Mouse (Mus musculus): ENCODE measurements at regions not wholly inside any gene's neighbourhood (a gene's known extent, or its start where the extent isn't known, plus 50 kb on each side); places are given as distances from the start of the nearest gene placed in this dataset.
A peak's percentile ranks its signal among the peaks of the same experiment; 100 is the strongest.
"Not testable (repeated sequence)": the region's sequence is repeated elsewhere in the genome, so short reads cannot be mapped to it uniquely, and the experiment has no call there.

DNA sequence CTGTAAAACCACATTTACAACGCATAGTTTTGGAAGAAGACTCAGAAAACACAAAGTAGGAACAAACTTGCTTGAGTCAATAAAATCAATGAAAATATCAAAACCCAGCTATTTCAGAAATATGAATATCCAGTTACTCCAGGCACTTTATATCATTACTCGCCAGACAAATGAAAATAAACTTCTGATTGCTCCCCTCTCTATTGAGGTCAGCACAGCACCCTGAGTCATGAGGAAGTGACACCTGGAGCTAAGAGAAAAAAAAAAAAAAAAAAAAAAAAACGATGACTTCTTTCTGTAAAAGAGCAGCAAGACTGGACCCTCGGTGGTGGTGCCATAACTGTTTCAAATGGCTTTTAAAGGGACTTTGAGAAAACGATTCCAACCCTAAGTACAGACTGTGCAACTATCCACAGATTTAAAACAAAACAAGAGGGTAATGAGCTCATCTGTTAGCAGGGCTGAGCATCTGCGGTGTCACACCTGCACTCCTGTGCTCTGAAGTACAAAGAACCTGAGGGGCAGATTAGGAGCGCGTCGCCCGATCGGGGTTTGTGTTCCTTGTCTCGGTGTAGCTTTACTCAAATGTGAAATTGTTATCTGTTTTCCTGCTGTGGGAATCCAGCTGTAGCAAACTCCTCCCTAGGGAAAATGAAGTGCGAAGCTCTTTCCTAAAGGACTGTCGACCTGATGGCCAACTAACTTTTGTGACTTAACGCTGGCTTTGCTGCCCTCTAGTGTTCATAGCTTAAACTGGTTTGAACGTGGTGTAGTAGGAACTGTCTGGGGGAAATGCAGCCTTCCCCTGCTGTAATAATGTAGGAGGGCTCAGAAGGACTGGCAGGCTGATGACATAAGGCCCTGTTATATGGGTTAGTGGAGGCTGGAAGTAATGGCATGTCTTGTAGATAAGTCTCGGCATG, 449.9 kb downstream of the Dad1 start:
- 23% methylated on average over 17 of the region's 17 CpGs for WGBS
- H3K9ac ChIP-seq (ENCODE audit: low read depth, low read length) = no peak overlapping the region
- H3K27me3 ChIP-seq (ENCODE audit: control insufficient read depth, insufficient read depth, low read length) = no peaks in the 10 kb centered on the region
- no peaks in the 10 kb centered on the region for H3K4me1 ChIP-seq (ENCODE audit: control insufficient read depth, insufficient read depth, low read length)
- H3K4me2 ChIP-seq (replicated peaks; ENCODE audit: low read depth, low read length) = peak overlapping the region; percentile 29
- no peak overlapping the region; the same call in 1 of the 2 replicates for H3K4me3 ChIP-seq (ENCODE audit: low read length)
- ATAC-seq (ENCODE audit: low FRiP score, low TSS enrichment) = peak; percentile 89
- H3K9me3 ChIP-seq (ENCODE audit: control insufficient read depth, low read length) = no peaks in the 10 kb centered on the region
- H3K36me3 ChIP-seq (ENCODE audit: control insufficient read depth, insufficient read depth, low read length) = no peaks in the 10 kb centered on the region
- H3K27ac ChIP-seq (ENCODE audit: low read depth, low read length) = no peak overlapping the region

DNA sequence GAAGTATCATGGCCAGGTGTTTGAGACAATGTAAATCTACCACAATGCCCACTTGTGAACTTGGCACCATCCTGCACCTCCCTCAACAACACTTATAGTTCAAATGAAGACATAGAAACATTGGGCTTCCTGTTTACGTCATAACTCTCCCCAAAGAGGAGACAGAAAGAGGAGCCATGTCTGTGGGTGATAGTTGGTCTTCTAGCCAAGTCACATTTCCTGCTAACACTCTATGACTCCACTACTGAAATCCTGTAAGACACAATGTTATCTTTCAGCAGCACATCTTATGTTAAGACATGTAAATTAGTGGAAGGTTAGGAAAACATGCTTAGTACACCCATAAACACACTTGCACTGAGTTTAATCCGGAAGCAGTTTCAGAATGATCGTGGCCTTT, 451.4 kb downstream of the Dad1 start:
- Histone ChIP-seq H3K4me1 (ENCODE audit: control insufficient read depth, insufficient read depth, low read length) (no peaks in the 10 kb centered on the region), H3K4me3 (ENCODE audit: low read length) (no peak overlapping the region), H3K9ac (ENCODE audit: low read depth, low read length) (no peak overlapping the region), H3K27ac (ENCODE audit: low read depth, low read length) (no peak overlapping the region), H3K36me3 (ENCODE audit: control insufficient read depth, insufficient read depth, low read length) (no peaks in the 10 kb centered on the region), H3K4me2 (replicated peaks; ENCODE audit: low read depth, low read length) (no peak overlapping the region), H3K9me3 (ENCODE audit: control insufficient read depth, low read length) (no peaks in the 10 kb centered on the region), H3K27me3 (ENCODE audit: control insufficient read depth, insufficient read depth, low read length) (no peaks in the 10 kb centered on the region)
- 80% methylated on average over 3 of the region's 3 CpGs for WGBS
- no peak for ATAC-seq (ENCODE audit: low FRiP score, low TSS enrichment)

- 84% methylated on average over 11 of the region's 11 CpGs for WGBS
- no peak overlapping the region for H3K4me3 ChIP-seq (ENCODE audit: low read length)
- H3K27me3 ChIP-seq (ENCODE audit: control insufficient read depth, insufficient read depth, low read length) = no peaks in the 10 kb centered on the region
- no peak for ATAC-seq (ENCODE audit: low FRiP score, low TSS enrichment)
- H3K36me3 ChIP-seq (ENCODE audit: control insufficient read depth, insufficient read depth, low read length) = no peaks in the 10 kb centered on the region
- H3K9ac ChIP-seq (ENCODE audit: low read depth, low read length) = no peak overlapping the region
- H3K4me1 ChIP-seq (ENCODE audit: control insufficient read depth, insufficient read depth, low read length) = no peaks in the 10 kb centered on the region
- no peak overlapping the region for H3K4me2 ChIP-seq (replicated peaks; ENCODE audit: low read depth, low read length)
- no peak overlapping the region for H3K27ac ChIP-seq (ENCODE audit: low read depth, low read length)
- no peaks in the 10 kb centered on the region for H3K9me3 ChIP-seq (ENCODE audit: control insufficient read depth, low read length)
Observed at GRCm38 (mm10) chr14:53800508-53801136, 453.3 kb downstream of the Dad1 start.

- H3K27ac ChIP-seq (ENCODE audit: low read depth, low read length); H3K36me3 ChIP-seq (ENCODE audit: control insufficient read depth, insufficient read depth, low read length); H3K4me3 ChIP-seq (ENCODE audit: low read length); H3K4me1 ChIP-seq (ENCODE audit: control insufficient read depth, insufficient read depth, low read length); ATAC-seq (ENCODE audit: low FRiP score, low TSS enrichment); H3K27me3 ChIP-seq (ENCODE audit: control insufficient read depth, insufficient read depth, low read length); H3K9me3 ChIP-seq (ENCODE audit: control insufficient read depth, low read length); H3K9ac ChIP-seq (ENCODE audit: low read depth, low read length); H3K4me2 ChIP-seq (replicated peaks; ENCODE audit: low read depth, low read length): not testable (repeated sequence)
- 63% methylated on average over 1 of the region's 1 CpGs for WGBS
Observed at GRCm38 (mm10) chr14:53795160-53795559, 458.7 kb downstream of the Dad1 start.

- no peaks in the 10 kb centered on the region for H3K27me3 ChIP-seq (ENCODE audit: control insufficient read depth, insufficient read depth, low read length)
- no peak overlapping the region for H3K4me3 ChIP-seq (ENCODE audit: low read length)
- H3K36me3 ChIP-seq (ENCODE audit: control insufficient read depth, insufficient read depth, low read length) = no peaks in the 10 kb centered on the region
- ATAC-seq (ENCODE audit: low FRiP score, low TSS enrichment) = no peak
- H3K9ac ChIP-seq (ENCODE audit: low read depth, low read length) = no peak overlapping the region
- H3K9me3 ChIP-seq (ENCODE audit: control insufficient read depth, low read length) = no peaks in the 10 kb centered on the region
- no peak overlapping the region for H3K4me2 ChIP-seq (replicated peaks; ENCODE audit: low read depth, low read length)
- WGBS = 88% methylated on average over 5 of the region's 5 CpGs
- no peak overlapping the region for H3K27ac ChIP-seq (ENCODE audit: low read depth, low read length)
- H3K4me1 ChIP-seq (ENCODE audit: control insufficient read depth, insufficient read depth, low read length) = no peaks in the 10 kb centered on the region
Observed at GRCm38 (mm10) chr14:53794527-53794926, 459.4 kb downstream of the Dad1 start.

- not testable (repeated sequence) for H3K27me3 ChIP-seq (ENCODE audit: control insufficient read depth, insufficient read depth, low read length); H3K36me3 ChIP-seq (ENCODE audit: control insufficient read depth, insufficient read depth, low read length); ATAC-seq (ENCODE audit: low FRiP score, low TSS enrichment); H3K4me1 ChIP-seq (ENCODE audit: control insufficient read depth, insufficient read depth, low read length); H3K9me3 ChIP-seq (ENCODE audit: control insufficient read depth, low read length); H3K4me3 ChIP-seq (ENCODE audit: low read length); H3K9ac ChIP-seq (ENCODE audit: low read depth, low read length); H3K27ac ChIP-seq (ENCODE audit: low read depth, low read length); H3K4me2 ChIP-seq (replicated peaks; ENCODE audit: low read depth, low read length)
- WGBS = 92% methylated on average over 1 of the region's 1 CpGs
Observed at GRCm38 (mm10) chr14:53792432-53792831, 461.5 kb downstream of the Dad1 start.

DNA sequence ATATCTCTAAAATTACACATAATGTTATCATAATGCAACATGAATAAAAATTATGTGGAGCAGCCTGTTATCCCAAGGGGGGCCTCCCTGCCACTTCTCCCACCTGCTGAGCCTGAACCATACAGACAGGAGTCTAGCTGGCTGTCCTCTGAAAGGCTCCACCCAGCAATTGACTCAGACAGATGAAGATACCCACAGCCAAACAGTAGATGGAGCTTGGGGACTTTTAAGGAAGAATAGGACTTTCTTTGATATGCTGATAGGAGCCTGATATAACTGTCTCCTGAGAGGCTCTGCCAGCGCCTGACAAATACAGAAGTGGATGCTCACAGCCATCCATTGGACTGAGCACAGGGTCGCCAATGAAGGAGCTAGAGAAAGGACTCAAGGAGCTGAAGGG, 468.4 kb downstream of the Dad1 start:
- not testable (repeated sequence) for H3K27me3 ChIP-seq (ENCODE audit: control insufficient read depth, insufficient read depth, low read length); ATAC-seq (ENCODE audit: low FRiP score, low TSS enrichment); H3K9me3 ChIP-seq (ENCODE audit: control insufficient read depth, low read length); H3K4me1 ChIP-seq (ENCODE audit: control insufficient read depth, insufficient read depth, low read length); H3K27ac ChIP-seq (ENCODE audit: low read depth, low read length); H3K4me2 ChIP-seq (replicated peaks; ENCODE audit: low read depth, low read length); H3K4me3 ChIP-seq (ENCODE audit: low read length); H3K9ac ChIP-seq (ENCODE audit: low read depth, low read length); H3K36me3 ChIP-seq (ENCODE audit: control insufficient read depth, insufficient read depth, low read length)
- 75% methylated on average over 2 of the region's 2 CpGs for WGBS

DNA sequence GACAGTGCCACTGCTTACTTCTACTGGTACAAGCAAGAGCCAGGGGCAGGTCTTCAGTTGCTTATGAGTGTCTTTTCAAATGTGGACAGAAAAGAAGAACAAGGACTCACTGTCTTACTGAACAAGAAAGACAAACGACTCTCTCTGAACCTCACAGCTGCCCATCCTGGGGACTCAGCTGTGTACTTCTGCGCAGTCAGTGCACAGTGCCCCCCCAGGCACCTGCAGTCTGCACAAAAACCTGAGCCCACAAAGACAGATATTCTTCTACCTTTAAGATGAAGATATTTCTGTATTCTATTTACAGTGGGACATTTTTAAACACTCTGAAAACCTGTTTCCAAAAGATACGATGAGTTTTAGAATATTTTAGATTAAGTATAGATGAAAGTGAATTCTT, 476.5 kb downstream of the Dad1 start:
- no peaks in the 10 kb centered on the region for H3K36me3 ChIP-seq (ENCODE audit: control insufficient read depth, insufficient read depth, low read length)
- WGBS = 79% methylated on average over 3 of the region's 3 CpGs
- no peaks in the 10 kb centered on the region for H3K9me3 ChIP-seq (ENCODE audit: control insufficient read depth, low read length)
- no peak for ATAC-seq (ENCODE audit: low FRiP score, low TSS enrichment)
- H3K4me1 ChIP-seq (ENCODE audit: control insufficient read depth, insufficient read depth, low read length) = no peaks in the 10 kb centered on the region
- no peak overlapping the region for H3K9ac ChIP-seq (ENCODE audit: low read depth, low read length)
- no peak overlapping the region for H3K4me3 ChIP-seq (ENCODE audit: low read length)
- H3K27me3 ChIP-seq (ENCODE audit: control insufficient read depth, insufficient read depth, low read length) = no peaks in the 10 kb centered on the region
- no peak overlapping the region for H3K4me2 ChIP-seq (replicated peaks; ENCODE audit: low read depth, low read length)
- no peak overlapping the region for H3K27ac ChIP-seq (ENCODE audit: low read depth, low read length)

DNA sequence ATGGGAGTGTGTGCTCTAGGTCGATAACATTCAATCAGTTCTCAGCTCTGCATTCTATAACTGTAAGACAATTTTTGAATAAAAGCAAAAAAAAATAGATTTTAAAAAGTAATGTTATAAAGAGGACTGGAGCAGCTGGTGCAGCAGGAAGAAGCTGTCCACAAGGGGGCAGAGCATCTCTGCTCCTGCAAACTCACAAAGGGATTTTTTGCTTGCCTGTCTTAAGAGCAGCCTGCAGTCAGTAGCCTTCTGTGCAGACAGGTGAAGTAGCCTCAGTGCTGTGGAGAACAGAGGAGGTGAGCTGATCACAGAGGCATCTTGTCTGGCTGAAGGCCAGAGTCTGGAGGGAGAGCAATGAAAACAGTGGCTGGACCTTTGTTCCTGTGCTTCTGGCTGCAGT, 477.2 kb downstream of the Dad1 start:
- WGBS = 69% methylated on average over 1 of the region's 1 CpGs
- not testable (repeated sequence) for H3K36me3 ChIP-seq (ENCODE audit: control insufficient read depth, insufficient read depth, low read length)
- 0 out of 2 replicates have a peak, but pooled peaks have one; percentile 52 for ATAC-seq (ENCODE audit: low FRiP score, low TSS enrichment)

More for the DNA sequence above, 477.2 kb downstream of the Dad1 start:
- H3K9ac ChIP-seq (ENCODE audit: low read depth, low read length); H3K27ac ChIP-seq (ENCODE audit: low read depth, low read length); H3K4me1 ChIP-seq (ENCODE audit: control insufficient read depth, insufficient read depth, low read length); H3K4me2 ChIP-seq (replicated peaks; ENCODE audit: low read depth, low read length); H3K27me3 ChIP-seq (ENCODE audit: control insufficient read depth, insufficient read depth, low read length); H3K4me3 ChIP-seq (ENCODE audit: low read length); H3K9me3 ChIP-seq (ENCODE audit: control insufficient read depth, low read length): not testable (repeated sequence)
